Mouse (Mus musculus) layer of hippocampus, adult 18-20 months (tissue): ENCODE results near the gene Nps. TPM values are rescaled to one million over a fixed set of nuclear protein-coding genes. Genes with fewer than 3 reads are reported as not detected.

Experiments used
- DNase-seq, 2 experiments: peaks; one replicate each; pipeline ENCODE4 v3.0.0; 2022; ENCODE audit warnings: low spot score in 2 of 2
- long read RNA-seq: library from polyadenylated mRNA; stranded (forward); transcript quantifications from one replicate; pipeline ENCODE4 v2.0.0, GENCODE M21; 2021
- total RNA-seq, 2 experiments: library from RNA; stranded (reverse); gene quantifications; 2 replicates each; pipeline ENCODE4 v1.2.3; 2021

The Nps gene
- not detected for total RNA-seq
- long read RNA-seq: 0 reads

DNA sequence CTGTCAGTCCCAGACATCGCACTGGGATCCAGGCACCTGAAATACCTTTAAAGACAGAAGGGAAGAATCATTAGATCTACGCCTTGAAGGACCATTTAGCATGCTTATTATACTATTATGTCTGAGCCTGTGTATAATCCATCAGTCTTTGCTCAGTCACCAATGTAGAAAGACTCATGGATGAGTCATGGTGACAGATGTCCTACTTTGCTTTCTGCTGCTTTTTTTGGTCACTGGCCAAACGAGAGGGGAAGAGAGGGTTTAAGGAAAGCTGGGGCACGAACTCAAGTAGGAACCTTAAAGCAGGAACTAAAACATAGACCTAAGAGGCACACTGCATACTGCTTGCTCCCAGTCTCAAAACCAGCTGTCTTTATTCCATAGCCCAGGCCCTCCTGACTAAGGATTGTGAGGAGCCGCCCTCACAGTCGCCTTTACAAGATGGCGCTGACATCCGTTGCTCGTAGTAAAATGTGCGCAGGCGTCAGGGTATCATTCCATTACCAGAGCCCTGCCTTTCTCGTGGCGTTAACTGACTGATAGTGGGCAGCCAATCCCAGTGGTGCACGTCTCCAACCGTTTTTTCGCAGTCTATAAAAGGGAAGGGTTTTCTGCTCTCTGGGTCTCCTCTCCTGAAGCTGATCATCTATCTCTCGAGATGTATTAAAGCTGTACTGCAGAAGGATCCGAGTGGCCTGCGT lies at the start of gene Nps:
TSS of gene Nps (plus strand) at position 651 of the 701 bp plus-strand sequence.
- DNase-seq: peak; percentile 20 to 21

DNA sequence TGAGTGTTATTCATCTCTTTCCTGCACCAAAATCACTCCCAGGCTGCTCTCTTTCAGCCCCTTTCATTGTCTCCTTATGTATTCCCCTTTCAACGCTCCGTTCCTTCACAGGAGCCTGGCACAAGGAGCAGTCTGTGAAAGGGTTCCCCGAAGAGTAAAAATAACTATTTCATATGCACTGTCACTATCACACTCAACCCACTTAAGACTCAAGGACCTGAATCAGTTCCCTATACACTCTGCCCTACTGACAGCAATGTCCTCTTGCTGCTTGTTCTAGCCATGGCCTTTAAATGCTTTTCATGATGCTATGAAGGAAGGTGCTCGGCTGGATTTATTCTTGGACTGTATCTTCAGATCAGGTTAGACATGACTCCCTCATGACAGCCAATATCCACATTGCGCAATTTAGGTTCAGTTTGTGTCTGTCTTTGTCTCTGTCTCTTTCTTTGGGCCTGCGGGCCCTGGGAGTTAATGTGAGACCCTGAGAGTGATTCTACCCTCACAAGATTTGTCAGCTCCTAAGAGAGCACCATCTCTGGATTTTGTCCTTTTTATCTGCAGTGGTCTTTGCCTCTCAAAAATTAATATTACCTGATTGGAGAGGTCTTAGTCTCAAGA lies 49.4 kb upstream of the Nps start:
- no peak for DNase-seq

DNA sequence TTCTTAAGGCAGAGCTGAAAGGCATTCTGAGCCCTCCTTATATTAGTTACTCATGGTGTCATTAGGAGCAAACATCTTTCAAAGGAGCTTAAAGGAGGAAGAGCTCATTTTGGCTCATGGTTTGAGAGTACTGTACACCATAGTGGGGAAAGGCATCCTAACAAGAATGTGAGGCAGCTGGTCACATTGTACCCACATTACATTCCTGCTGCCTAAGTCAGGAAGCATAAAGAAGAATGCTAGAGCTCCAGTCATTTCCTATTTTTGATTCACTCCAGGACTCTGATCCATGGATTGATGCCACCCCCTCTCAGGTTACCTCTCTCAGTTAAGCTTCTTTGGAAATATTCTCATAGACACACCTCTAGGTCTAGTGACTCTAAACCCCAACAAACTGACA lies 48.2 kb upstream of the Nps start:
- DNase-seq: no peak

DNA sequence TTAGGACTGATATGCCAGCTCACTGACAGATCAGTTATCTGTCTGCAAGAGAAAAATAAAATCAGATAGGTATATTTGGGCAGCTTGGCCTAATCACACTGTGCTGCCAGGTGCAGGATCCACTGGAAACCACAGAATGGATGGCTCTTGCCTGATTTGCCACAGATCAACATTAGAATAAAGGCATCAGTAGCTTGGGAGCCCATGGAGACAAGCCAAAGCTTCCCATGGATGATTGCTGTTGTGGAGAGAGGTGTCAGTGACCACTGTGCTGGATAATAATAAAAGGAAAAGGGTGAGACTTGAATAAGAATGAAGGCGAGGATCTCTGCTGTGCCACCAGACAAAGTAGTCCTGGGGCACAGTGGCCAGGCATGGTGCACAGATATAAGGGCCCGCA lies 47.7 kb upstream of the Nps start:
- DNase-seq: no peak

DNA sequence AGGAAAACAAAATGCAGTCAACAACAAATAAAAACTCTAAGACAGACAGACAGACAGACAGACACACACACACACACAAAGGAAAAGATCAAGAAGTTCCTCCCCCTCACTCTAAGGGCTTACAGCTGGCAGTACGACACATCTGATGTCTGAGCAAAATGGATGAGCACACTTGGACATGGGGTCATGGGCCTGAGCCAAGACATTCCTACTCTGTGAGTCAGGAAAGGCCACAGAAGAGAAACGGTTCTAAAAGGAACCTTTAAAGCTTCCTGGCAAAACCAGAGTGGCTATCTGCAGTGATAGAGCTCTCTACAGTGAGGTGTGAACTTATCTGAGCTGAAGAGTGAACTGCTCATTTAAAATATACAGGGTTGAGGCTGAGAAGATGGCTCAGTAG lies 46.0 kb upstream of the Nps start:
- DNase-seq: no peak

DNA sequence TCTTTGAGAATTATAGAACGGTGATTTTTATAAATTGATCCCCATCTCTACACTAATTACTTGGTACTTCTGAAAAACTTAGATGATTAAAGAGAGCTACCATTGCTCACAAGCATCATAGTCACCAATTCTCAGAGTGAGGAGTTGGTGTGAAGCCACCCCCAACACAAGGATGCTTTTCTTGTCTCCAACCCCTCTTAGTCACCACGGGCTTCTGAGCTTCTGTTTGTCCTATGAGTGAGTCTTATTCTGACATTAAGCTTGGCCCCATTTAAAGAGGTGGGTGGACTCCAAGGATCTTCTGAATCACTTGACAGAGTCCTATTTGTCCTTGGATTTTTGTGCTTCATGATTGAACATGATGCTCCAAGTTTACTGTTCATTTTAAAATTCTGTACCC lies 37.0 kb upstream of the Nps start:
- no peak for DNase-seq

DNA sequence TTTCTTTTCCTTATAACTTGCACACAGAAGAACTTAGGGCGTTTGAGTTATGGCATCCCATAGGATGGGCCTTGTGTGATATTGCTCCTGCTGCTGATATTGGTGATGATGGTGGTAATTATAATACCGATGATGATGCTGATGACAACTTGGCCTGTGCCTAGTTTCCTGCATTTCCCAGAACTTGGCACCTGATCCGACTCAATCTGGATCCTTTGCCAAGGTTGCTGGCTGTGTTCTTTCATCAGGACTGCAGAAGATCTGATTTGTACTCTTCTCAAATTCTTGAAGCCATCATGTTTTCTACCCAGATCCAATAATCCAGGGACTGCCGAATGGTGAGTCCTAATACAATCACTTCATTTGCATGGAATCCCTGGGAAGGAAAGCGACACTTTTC lies 32.5 kb upstream of the Nps start:
- DNase-seq: no peak

DNA sequence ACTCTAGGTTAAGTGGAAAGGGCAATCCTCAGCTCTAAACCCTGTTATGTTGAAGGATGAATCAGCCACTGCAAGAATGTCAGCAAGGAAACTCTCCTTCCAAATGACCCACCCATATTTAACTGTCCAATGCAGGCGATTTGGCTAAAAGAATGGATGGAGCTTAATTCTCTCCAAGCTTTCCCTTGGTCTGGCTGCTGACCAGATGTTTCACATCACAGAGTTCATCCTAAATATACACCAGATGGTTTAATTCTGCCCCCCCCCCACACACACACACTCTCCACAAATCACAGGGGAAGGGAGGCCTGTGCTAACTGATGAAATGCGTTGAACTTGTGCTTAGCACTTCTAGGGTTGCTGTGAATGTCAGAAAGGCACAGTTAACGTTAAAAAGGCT lies 21.4 kb upstream of the Nps start:
- DNase-seq: no peak

DNA sequence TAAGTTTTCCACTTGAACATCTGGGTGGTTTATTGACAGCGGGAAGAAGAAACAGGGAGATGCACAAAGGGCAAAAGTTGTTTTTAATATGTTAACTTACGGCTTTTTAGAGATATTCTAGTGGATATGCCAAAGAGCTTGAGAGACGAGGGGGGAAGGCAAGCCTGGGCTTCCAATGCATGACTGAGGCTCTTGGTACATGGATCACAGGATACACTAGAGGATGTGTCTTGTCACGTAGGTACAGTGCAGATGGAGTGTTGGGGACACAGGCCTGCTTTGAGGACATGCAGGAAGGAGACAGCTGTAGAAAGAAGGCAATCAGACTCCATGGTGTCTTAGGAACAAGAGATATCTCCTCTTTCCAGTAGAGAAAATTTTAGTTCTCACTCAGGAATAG lies 19.1 kb upstream of the Nps start:
- no peak for DNase-seq

DNA sequence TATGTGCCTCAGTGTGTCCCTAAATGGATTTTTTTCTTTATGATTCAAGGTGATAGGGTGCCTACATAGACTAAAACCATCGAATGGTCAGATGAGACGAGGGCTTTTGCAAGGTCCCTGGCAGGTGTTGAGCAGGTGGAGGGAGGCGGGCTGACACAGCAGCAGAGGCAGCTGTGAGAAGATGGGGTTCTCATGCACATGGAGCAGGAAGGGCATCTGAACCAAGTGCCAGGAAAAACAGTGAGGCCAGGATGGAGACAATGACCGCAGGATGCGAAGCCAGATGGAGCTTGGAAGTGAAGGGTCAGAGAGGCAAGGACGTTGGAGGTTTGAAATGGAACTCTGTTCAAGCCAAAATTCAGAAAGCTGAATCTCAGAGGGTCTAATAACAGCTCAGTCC lies 18.5 kb upstream of the Nps start:
- no peak for DNase-seq

DNA sequence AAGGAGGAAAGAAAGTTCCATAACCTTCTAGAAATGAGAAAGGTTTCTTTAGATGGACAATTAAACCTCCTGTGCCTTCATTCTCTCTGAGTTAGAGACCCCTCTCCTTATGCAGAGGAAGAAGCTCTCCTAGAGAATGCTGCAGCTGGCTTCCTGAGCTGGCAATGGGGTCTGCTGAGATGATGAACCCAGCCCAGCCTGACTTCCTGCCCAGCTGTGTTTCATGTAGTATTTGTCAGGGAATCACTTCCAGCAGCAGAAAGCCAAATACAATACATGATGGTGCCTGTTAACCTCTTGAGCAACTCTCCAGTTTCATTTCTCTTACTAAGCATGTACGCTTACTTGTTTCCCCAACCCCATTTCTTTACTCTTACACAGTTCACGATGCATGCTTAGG lies 17.9 kb upstream of the Nps start:
- DNase-seq: no peak

DNA sequence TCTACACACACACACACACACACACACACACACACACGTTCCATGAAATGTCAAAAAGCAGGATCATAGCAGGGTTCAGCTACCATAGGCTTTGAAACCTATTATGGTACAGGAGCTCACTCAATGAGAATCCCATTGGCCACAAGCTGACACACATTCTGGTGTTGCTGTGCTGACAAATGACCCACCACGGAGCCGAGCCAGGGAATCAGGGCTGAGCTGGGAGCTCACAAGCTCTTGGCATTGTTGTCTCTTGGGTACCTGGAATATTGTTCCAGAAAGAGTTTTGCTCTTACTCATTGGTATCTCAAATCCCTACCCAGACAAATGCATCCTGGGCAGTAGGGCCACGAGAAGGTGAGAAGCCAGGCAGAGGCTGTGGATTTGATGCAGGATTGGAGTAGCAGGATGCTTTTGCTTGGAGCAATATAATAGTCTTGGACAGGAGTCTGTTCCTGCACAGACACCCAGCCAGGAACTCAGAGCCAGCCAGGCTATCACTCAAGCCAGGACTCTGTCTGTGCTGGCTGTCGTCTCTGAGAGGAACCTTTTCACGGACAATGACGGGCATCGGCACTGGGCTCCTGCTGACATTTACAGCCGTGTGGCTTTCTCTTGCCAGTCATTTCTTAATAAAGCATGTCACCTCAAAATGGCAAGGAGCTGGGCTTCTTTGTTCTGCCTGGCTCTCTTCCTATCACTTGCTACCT lies 14.2 kb upstream of the Nps start:
- no peak for DNase-seq

DNA sequence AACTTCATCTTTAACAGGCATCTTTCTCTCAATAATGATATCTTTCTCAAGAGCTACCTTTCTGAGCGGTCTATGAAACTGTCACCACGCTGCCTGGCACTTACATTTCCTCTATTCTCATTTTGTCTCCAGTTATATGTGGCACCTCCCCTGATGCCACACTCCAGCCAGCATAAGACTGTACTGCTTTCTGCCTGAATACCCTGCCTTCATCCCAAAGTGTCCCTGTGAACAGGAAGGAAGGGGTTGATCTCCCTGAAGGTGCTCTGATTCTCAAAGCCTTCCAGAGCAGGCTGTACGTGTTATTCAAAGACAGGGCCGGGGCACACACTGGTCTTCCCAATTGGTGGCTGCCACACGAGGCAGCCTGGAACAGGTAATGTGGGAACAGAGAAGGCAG lies 12.1 kb upstream of the Nps start:
- no peak for DNase-seq

DNA sequence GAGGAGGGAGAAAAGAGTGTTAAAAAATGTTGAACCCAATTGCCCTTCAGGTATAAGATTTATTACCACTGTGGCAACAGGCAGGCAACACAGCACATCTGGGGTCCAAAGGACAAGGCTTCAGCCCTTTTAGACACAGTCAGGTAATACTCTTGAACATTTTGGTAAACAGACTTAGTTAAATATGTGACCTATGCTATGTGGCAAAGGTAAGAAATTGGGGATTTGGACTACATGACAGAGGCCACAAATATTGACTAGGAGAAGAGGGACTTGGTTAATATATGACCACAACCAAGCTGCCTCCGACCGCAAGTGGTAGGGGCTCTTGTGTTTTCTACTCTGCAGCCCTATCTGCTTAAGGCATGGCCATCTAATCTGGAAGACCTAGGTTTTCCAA lies 5.3 kb upstream of the Nps start:
- DNase-seq: no peak

DNA sequence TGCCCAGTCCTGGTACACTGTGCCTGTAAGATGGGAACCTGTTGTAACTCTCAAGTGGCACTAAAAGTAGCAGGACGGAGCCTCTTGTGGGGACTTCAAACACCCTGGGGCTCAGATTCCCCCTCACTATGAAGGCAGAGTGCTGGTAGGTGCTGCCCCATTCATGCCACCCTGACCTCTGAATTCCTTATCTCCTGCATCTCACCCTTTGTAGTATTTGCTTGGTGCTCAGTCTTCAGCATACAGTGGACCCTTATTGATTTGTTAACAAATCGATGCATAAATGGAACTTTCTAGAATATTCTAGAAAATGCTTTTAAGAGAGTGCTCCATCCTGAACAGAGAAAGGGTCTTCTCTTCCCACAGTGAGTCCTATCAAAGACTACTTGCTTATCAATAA lies 4.1 kb upstream of the Nps start:
- no peak for DNase-seq

DNA sequence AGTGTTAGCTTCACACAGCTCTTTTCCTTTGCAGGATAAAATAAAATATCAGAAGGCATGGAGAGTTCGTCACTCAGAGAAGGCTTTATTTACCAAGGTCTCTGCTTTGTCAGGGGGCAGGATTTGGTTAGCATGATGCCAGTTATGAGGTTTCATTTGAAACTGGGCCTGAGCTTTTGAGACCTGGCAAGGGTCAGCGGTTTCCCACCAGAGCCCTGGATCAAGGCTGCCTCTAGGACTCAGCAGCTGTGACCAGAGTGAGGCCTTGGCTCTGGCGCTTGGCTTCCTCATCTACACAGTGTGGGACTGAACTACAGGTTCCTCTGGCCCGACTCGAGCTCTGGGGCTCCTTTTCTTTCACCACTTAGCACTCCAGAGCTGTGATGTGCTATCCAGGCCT lies 12.5 kb downstream of the Nps start:
- DNase-seq: no peak

DNA sequence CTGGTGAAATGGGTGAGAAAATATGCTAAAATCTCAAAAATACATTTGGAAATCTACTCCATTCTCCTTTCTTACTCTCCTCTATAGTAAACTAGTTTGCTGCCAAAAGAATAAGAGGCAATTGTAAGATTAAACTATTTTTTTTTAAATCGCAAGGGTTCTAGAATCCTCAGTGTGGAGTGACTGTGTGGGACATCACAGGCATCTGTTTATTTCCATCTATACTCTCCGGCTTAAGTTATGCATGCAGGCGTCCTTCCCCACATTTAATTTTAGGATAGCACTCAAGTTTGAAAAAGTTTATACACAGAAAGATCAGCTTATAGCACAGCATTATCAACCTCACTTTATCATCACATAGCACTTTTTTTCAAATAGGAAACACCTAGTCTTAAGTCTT lies 24.7 kb downstream of the Nps start:
- no peak for DNase-seq

DNA sequence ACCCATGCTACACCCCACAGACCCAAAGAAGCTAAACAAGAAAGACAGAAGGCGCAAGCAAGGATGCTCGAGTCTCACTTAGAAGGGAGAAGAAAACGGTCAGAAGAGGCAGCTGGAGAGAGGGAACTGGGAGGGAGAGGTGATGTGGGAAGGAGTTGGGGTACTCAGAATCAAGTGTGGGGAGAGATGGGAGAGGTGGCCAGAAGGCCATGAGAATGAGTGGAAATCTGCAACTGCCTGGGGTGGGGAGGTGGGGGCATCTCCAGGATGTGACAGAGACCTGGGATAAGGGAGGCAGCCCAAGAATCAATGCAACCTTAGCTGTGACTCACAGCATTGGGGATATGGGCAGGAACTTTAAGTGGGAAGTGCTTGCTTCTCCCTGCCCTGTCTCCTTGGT lies 31.5 kb downstream of the Nps start:
- DNase-seq: no peak

DNA sequence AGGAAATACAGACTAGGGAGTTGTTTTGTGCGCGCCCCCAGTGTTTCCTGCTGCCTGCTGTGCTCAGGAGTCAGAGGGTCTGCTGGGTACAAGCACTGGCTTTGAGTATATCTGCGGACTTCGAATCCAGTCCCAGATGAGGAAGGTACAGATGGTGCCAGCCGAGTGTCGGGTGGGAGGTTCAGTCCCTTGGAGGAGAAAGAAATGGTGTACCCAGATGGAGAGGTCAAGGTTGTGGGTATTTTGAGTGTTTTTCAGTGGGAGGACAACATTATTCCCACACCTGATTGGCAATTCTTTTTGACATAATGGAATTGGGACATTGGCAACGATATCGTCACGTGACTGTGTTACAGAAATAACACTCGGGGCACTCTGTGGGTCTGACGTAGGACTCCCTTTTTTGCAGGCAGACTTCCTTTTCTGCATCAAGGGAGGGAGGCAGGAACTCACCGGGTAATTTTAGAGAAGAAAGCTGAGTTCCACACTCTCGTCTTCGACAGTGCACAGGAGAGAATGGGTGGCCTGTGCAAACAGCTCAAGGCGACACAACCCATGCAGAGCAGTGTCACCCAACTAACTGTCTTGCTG lies 33.2 kb downstream of the Nps start:
- no peak for DNase-seq

DNA sequence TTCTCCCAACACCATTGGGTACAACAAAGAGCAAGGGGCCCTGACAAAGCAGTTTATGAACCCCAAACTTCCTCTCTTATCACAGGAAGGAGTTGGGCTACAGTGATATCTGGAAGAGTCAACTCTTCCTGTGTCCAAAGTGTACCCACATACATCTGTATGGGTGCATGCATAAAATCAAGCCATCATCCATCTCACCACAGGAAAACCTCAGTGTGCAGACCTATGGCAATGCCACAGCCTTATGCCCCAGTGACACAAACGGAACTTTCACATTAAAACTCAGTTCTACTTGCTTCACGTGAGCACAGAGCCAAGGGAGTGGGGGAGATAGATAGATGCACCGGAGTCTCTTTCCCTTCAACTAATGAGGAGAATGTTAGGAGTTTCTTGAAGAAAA lies 36.0 kb downstream of the Nps start:
- DNase-seq: no peak

DNA sequence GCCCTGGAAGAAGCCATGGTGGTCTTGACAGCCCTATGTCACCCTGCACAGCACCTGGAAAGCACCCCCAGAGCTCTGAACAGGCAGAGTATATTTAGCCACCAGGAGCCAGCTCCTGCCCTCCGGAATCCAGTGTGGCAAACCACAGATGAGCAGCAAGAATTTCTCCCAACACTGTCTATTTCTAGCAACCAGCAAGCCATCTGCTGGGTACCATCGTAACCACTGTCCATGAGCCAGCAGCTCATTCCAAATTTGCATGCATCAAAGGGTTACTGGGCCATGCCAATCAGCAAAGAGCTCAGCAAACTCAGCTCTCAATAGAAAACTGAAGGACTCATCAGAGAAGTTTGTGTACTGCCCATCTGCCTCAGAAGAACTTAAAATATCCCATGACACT lies 46.0 kb downstream of the Nps start:
- DNase-seq: no peak
